In genomic region chr1:192449572-192450351, GRCm38 (mm10) we compare ENCODE assay signal across 8 mouse cellular contexts.
A peak's percentile ranks its signal among the peaks of the same experiment; 100 is the strongest.
DNase-seq lines count a peak whose midpoint lies in the region; ATAC-seq and TF ChIP-seq lines count a peak whose summit lies in the region.
"Had no signal": no experiment of that assay in that cellular context is flagged by ENCODE, and none has a peak within 500 bp of the region (broad histone marks: within the 10 kb centered on the region; RNA-seq: fewer than 3 reads in every experiment).

No protein-coding gene starts in this region.

- no peak for ATAC-seq in kidney, embryonic 16.5 days (ENCODE audit: low FRiP score, low TSS enrichment)
- ATAC-seq in limb, embryonic 15.5 days (ENCODE audit: insufficient number of reproducible peaks, low FRiP score, low TSS enrichment, low read depth), result no peak

- peaks cover 8% of the 10 kb centered on the region; the same call in 1 of the 2 replicates for H3K4me1 ChIP-seq in kidney, embryonic 16.5 days (ENCODE audit: insufficient read depth, low read length)
- H3K4me1 ChIP-seq in ES-E14 (ENCODE audit: control insufficient read depth in 2 of 2, insufficient read depth in 2 of 2, low read length in 2 of 2, poor library complexity in 1 of 2), result peaks cover 6 to 10% of the 10 kb centered on the region in 2 experiments; a peak in 3 of 4 replicates
- H3K4me1 ChIP-seq in limb, embryonic 15.5 days, result peaks cover 14% of the 10 kb centered on the region

- TF ChIP-seq CTCF in brain, embryonic 14.5 days (IDR thresholded peaks at IDR 0.05; ENCODE audit: borderline replicate concordance, extremely low read depth, insufficient read depth, insufficient read length), result no peak

- no peaks in the 10 kb centered on the region for H3K36me3 ChIP-seq in kidney, embryonic 16.5 days (ENCODE audit: insufficient read depth, low read length)
- H3K36me3 ChIP-seq in ES-E14 (ENCODE audit: control insufficient read depth, insufficient read depth, low read length, poor library complexity, severe bottlenecking), result no peaks in the 10 kb centered on the region
- no peaks in the 10 kb centered on the region for H3K36me3 ChIP-seq in limb, embryonic 15.5 days
- H3K36me3 ChIP-seq: hindbrain, embryonic 10.5 days had no signal

- H3K27ac ChIP-seq in kidney, embryonic 16.5 days (ENCODE audit: low read length), result no peak overlapping the region
- H3K27ac ChIP-seq in ES-E14 (ENCODE audit: insufficient read depth, low read depth, low read length, poor library complexity, severe bottlenecking), result no peak overlapping the region
- H3K27ac ChIP-seq in limb, embryonic 15.5 days, result 0 out of 2 replicates have a peak overlapping the region, but pooled peaks have one; percentile 8
- H3K27ac ChIP-seq: hindbrain, embryonic 10.5 days had no signal

- H3K9me3 ChIP-seq in kidney, embryonic 16.5 days (ENCODE audit: low read length), result 0 out of 2 replicates have a peak, but pooled peaks cover 2% of the 10 kb centered on the region
- no peaks in the 10 kb centered on the region for H3K9me3 ChIP-seq in ES-E14 (ENCODE audit: control insufficient read depth, insufficient read depth, low read depth, low read length)
- H3K9me3 ChIP-seq in limb, embryonic 15.5 days, result no peaks in the 10 kb centered on the region
- H3K9me3 ChIP-seq: hindbrain, embryonic 10.5 days had no signal

- no peak overlapping the region for H3K9ac ChIP-seq in kidney, embryonic 16.5 days (replicated peaks; ENCODE audit: low read length)
- H3K9ac ChIP-seq in ES-E14 (ENCODE audit: insufficient read depth, low read depth, low read length, poor library complexity, severe bottlenecking), result no peak overlapping the region
- H3K9ac ChIP-seq in limb, embryonic 15.5 days, result no peak overlapping the region

- no peak overlapping the region for H3K4me3 ChIP-seq in kidney, embryonic 16.5 days (ENCODE audit: low read length)
- H3K4me3 ChIP-seq in ES-E14 (ENCODE audit: insufficient read depth in 1 of 2, low read depth in 1 of 2, low read length in 2 of 2, poor library complexity in 1 of 2, severe bottlenecking in 1 of 2), result no peak overlapping the region
- no peak overlapping the region for H3K4me3 ChIP-seq in limb, embryonic 15.5 days
- H3K4me3 ChIP-seq: hindbrain, embryonic 10.5 days had no signal

- in situ Hi-C loops in ES-E14 (cut with MboI; ENCODE audit: low sequenced_read_pairs in 2 of 2, unreplicated experiment in 2 of 2), result no loop called here

- no peaks in the 10 kb centered on the region for H3K27me3 ChIP-seq in kidney, embryonic 16.5 days (ENCODE audit: insufficient read depth, low read length)
- no peaks in the 10 kb centered on the region for H3K27me3 ChIP-seq in limb, embryonic 15.5 days

- DNase-seq in kidney, adult 9 months, result peak; percentile 46
- no peak for DNase-seq in ES-E14 (ENCODE audit: low read depth, low spot score)
- DNase-seq in brain, embryonic 14.5 days (ENCODE audit: low read depth), result peak; percentile 54
- no peak for DNase-seq in testis, postnatal 10 days (ENCODE audit: low spot score)
- DNase-seq in urinary bladder, adult 2 months (ENCODE audit: low spot score), result no peak

- no peak overlapping the region for H3K4me2 ChIP-seq in kidney, embryonic 16.5 days (replicated peaks; ENCODE audit: low read depth, low read length)
- H3K4me2 ChIP-seq in limb, embryonic 15.5 days, result no peak overlapping the region

- no peak for TF ChIP-seq POLR2A in brain, embryonic 14.5 days (IDR thresholded peaks at IDR 0.05; ENCODE audit: borderline replicate concordance, extremely low read depth, insufficient read depth, insufficient read length, poor library complexity, severe bottlenecking)

- 67% methylated on average over 4 of the region's 4 CpGs for WGBS in kidney, embryonic 16.5 days
- WGBS in limb, embryonic 15.5 days, result 61% methylated on average over 4 of the region's 4 CpGs

TF ChIP-seq in ES-E14, 5 proteins besides CTCF, POLR2A, EP300 and RAD21:
- TF ChIP-seq MAFK (IDR thresholded peaks at IDR 0.05; ENCODE audit: insufficient read depth, low read depth, low read length), result peak; percentile 57; the same call in 1 of the 2 replicates
- no peak for TF ChIP-seq CHD2 (IDR thresholded peaks at IDR 0.05; ENCODE audit: low read depth, low read length)
- TF ChIP-seq ZNF384 (IDR thresholded peaks at IDR 0.05; ENCODE audit: low read depth, low read length), result no peak
- no peak for TF ChIP-seq ZC3H11A (IDR thresholded peaks at IDR 0.05; ENCODE audit: borderline replicate concordance, low read depth, low read length)
- no peak for TF ChIP-seq HCFC1 (IDR thresholded peaks at IDR 0.05; ENCODE audit: borderline replicate concordance, insufficient read depth, low read length)

Comparison
In these comparisons a context has a peak if more than half of its experiments do, and no peak if none do; other contexts are left out.
1. DNase-seq: peak in kidney, adult 9 months (single experiment) and brain, embryonic 14.5 days (single experiment); none in ES-E14 (single experiment), testis, postnatal 10 days (single experiment) and urinary bladder, adult 2 months (single experiment).